Mouse (Mus musculus) T-helper 2 cell (primary cell): ENCODE data around the gene Prr9.

Source experiments
- in situ Hi-C: fragments of 300-600 bp; cut with MboI, MseI; formaldehyde crosslinking; loops from one replicate; pipeline ENCODE4 v1.15.1; 2025; ENCODE audit warnings: high pct_unique_total_duplicates

Prr9 gene

GRCm38 (mm10) chr3:92123847-92124246 lies at the start of gene Prr9:
TSS of gene Prr9 (minus strand) at chr3:92123947.
- in situ Hi-C loops, result no loop called here

- in situ Hi-C loops, result no loop called here
These were observed 46.1 kb upstream of the Prr9 start for GRCm38 (mm10) chr3:92169847-92170246.

GRCm38 (mm10) chr3:92153322-92153721 lies 29.6 kb upstream of the Prr9 start:
- in situ Hi-C loops, result loop anchor here (10.0 kb wide), 2 partner anchors 451 to 611 kb away; partner anchors contain the start of genes 2210017I01Rik and Lce1h

GRCm38 (mm10) chr3:92150631-92151277 lies 27.0 kb upstream of the Prr9 start:
- in situ Hi-C loops, result loop anchor here (10.0 kb wide), 2 partner anchors 454 to 614 kb away; partner anchors contain the start of genes 2210017I01Rik and Lce1h

- in situ Hi-C loops, result no loop called here
These were observed 24.2 kb upstream of the Prr9 start for GRCm38 (mm10) chr3:92147913-92148312.

GRCm38 (mm10) chr3:92147420-92147819 lies 23.7 kb upstream of the Prr9 start:
- in situ Hi-C loops, result no loop called here

- in situ Hi-C loops, result no loop called here
These were observed 18.9 kb upstream of the Prr9 start, which contains the start of gene Lelp1 for GRCm38 (mm10) chr3:92142644-92143043. TSS of gene Lelp1 (minus strand) at chr3:92142744.

GRCm38 (mm10) chr3:92120902-92121301 lies 2.8 kb downstream of the Prr9 start:
- in situ Hi-C loops, result no loop called here

- in situ Hi-C loops, result no loop called here
These were observed 5.8 kb downstream of the Prr9 start for GRCm38 (mm10) chr3:92117930-92118329.

GRCm38 (mm10) chr3:92111526-92111925 lies 12.2 kb downstream of the Prr9 start:
- in situ Hi-C loops, result no loop called here

- in situ Hi-C loops, result no loop called here
These were observed 13.0 kb downstream of the Prr9 start for GRCm38 (mm10) chr3:92110790-92111189.

- in situ Hi-C loops, result no loop called here
These were observed 17.2 kb downstream of the Prr9 start for GRCm38 (mm10) chr3:92106582-92106981.

GRCm38 (mm10) chr3:92083042-92083441 lies 40.7 kb downstream of the Prr9 start, which contains the start of gene Lor:
TSS of gene Lor (minus strand) at chr3:92083142.
- in situ Hi-C loops, result no loop called here

GRCm38 (mm10) chr3:92081285-92081931 lies 42.3 kb downstream of the Prr9 start:
- in situ Hi-C loops, result no loop called here

GRCm38 (mm10) chr3:92080462-92081284 lies 43.1 kb downstream of the Prr9 start:
- in situ Hi-C loops, result no loop called here
